Mouse (Mus musculus): ENCODE results near the gene Dmgdh. TPM values are rescaled to one million over a fixed set of nuclear protein-coding genes. Genes with fewer than 3 reads are reported as not detected.

The Dmgdh gene
- polyA plus RNA-seq, 1 experiment from 2014 or later: not detected

DNA sequence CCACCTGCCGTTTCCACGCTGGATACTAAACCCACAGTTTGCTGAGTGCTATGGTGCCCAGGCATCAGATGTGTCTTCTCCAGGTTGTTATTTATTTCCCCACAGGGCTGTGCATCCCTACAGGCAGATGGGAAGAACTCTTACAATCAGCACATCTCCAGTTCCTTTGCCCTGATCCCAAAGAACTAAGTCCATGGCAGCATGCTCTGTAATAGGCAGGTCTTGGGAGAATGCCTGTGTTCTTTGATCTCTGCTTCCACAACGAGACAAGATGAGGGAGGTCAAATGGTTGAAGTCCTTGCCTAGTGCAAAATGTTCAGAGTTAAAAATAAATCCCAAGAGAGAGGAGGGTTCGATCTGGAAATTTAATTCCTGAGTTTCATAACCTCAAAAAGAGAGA lies 34.6 kb upstream of the Dmgdh start:
- no peak overlapping the region for H3K9ac ChIP-seq (replicated peaks; ENCODE audit: low read depth)
- H3K4me3 ChIP-seq (ENCODE audit: low read depth, low read length): no peak overlapping the region
- H3K27me3 ChIP-seq (replicated peaks; ENCODE audit: insufficient read depth, low read length): no peaks in the 10 kb centered on the region
- no peak overlapping the region for H3K27ac ChIP-seq (ENCODE audit: low read length)
- DNase-seq (ENCODE audit: low spot score) (no peak), ATAC-seq (no peak)
- H3K9me3 ChIP-seq (ENCODE audit: low read length): no peaks in the 10 kb centered on the region
- TF ChIP-seq EP300 (IDR thresholded peaks at IDR 0.05) (no peak), CTCF (IDR thresholded peaks at IDR 0.05) (no peak)
- 57% methylated on average over 4 of the region's 4 CpGs for WGBS
- no peaks in the 10 kb centered on the region for H3K36me3 ChIP-seq (ENCODE audit: insufficient read depth, low read length)
- H3K4me2 ChIP-seq (replicated peaks; ENCODE audit: low read depth, low read length): no peak overlapping the region
- no peaks in the 10 kb centered on the region for H3K4me1 ChIP-seq (ENCODE audit: insufficient read depth, low read depth, low read length)

DNA sequence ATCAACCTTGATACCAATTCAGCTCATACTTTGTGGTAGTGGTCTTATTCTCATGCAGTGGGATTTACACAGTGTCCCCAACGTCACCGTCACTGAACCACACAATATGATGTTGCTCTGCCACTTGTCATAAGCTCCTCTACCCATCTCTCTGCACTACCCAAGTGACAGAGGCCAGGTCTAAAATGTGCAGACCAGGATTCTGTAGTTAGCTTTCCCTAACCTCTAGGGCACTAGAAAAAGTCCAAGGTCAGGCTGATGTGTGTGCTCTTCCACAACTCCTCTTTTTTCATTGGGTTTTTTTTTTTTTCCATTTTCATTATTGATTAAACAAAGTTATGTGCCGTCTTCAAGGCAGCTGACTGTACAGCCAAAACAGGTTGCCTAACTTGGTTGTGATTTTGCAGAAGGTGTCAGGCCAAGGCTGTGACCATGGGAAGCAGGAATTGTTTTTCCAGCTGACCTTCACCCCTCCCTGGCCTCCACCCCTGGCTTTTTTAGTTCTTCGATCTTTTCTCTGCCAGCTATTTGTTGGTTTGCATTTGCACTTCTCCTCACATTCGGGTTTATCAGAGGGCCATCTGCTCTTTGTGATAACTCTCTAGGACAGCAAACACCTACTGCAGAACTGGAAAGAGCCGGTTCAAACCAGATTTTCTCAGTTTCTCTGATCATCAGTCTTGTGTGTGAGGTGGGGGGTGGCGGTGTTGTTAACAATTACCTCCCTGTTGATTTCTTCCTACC lies 25.7 kb upstream of the Dmgdh start:
- Histone ChIP-seq H3K36me3 (ENCODE audit: insufficient read depth, low read length) (no peaks in the 10 kb centered on the region), H3K9me3 (ENCODE audit: low read length) (no peaks in the 10 kb centered on the region), H3K27me3 (replicated peaks; ENCODE audit: insufficient read depth, low read length) (no peaks in the 10 kb centered on the region), H3K9ac (replicated peaks; ENCODE audit: low read depth) (no peak overlapping the region), H3K27ac (ENCODE audit: low read length) (no peak overlapping the region), H3K4me3 (ENCODE audit: low read depth, low read length) (no peak overlapping the region), H3K4me1 (ENCODE audit: insufficient read depth, low read depth, low read length) (no peaks in the 10 kb centered on the region), H3K4me2 (replicated peaks; ENCODE audit: low read depth, low read length) (no peak overlapping the region)
- no peak for DNase-seq (ENCODE audit: low spot score)
- TF ChIP-seq CTCF (IDR thresholded peaks at IDR 0.05): no peak
- no peak for TF ChIP-seq EP300 (IDR thresholded peaks at IDR 0.05)
- no peak for ATAC-seq
- 53% methylated on average over 7 of the region's 7 CpGs for WGBS

- Histone ChIP-seq H3K27ac (ENCODE audit: low read length) (no peak overlapping the region), H3K9ac (replicated peaks; ENCODE audit: low read depth) (no peak overlapping the region), H3K27me3 (replicated peaks; ENCODE audit: insufficient read depth, low read length) (no peaks in the 10 kb centered on the region), H3K4me3 (ENCODE audit: low read depth, low read length) (no peak overlapping the region), H3K9me3 (ENCODE audit: low read length) (no peaks in the 10 kb centered on the region), H3K4me1 (ENCODE audit: insufficient read depth, low read depth, low read length) (no peaks in the 10 kb centered on the region), H3K36me3 (ENCODE audit: insufficient read depth, low read length) (no peaks in the 10 kb centered on the region), H3K4me2 (replicated peaks; ENCODE audit: low read depth, low read length) (no peak overlapping the region)
- 73% methylated on average over 6 of the region's 6 CpGs for WGBS
- ATAC-seq: no peak
- no peak for DNase-seq (ENCODE audit: low spot score)
- TF ChIP-seq EP300 (IDR thresholded peaks at IDR 0.05) (no peak), CTCF (IDR thresholded peaks at IDR 0.05) (no peak)
Observed at GRCm38 (mm10) chr13:93653382-93653781, 20.9 kb upstream of the Dmgdh start.

DNA sequence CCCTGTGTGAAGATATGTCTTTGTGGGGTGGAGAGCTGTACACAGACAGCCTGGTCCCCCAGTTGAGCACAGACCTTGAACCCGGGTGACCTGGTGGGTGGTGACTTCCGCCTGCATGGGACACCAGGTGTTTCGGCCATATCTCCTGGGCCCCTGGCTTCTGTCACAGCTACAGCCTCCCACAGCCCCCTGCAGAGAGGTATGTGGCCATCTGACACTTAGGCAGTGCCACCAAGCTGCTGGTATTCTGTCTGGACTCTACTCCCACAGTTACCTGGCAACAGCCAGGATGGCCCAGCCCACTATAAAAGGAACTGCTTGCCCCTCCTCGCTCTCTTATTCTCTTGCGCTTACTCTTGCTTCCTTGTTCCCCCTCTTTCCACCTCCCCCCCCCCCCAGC lies 16.3 kb upstream of the Dmgdh start:
- no peak for DNase-seq (ENCODE audit: low spot score)
- ATAC-seq: no peak
- TF ChIP-seq EP300 (IDR thresholded peaks at IDR 0.05) (no peak), CTCF (IDR thresholded peaks at IDR 0.05) (no peak)
- 72% methylated on average over 5 of the region's 5 CpGs for WGBS
- H3K27me3 ChIP-seq (replicated peaks; ENCODE audit: insufficient read depth, low read length): no peaks in the 10 kb centered on the region
- no peaks in the 10 kb centered on the region for H3K9me3 ChIP-seq (ENCODE audit: low read length)
- no peaks in the 10 kb centered on the region for H3K36me3 ChIP-seq (ENCODE audit: insufficient read depth, low read length)
- no peak overlapping the region for H3K4me3 ChIP-seq (ENCODE audit: low read depth, low read length)
- no peaks in the 10 kb centered on the region for H3K4me1 ChIP-seq (ENCODE audit: insufficient read depth, low read depth, low read length)
- H3K4me2 ChIP-seq (replicated peaks; ENCODE audit: low read depth, low read length): no peak overlapping the region
- H3K27ac ChIP-seq (ENCODE audit: low read length): no peak overlapping the region
- H3K9ac ChIP-seq (replicated peaks; ENCODE audit: low read depth): no peak overlapping the region

DNA sequence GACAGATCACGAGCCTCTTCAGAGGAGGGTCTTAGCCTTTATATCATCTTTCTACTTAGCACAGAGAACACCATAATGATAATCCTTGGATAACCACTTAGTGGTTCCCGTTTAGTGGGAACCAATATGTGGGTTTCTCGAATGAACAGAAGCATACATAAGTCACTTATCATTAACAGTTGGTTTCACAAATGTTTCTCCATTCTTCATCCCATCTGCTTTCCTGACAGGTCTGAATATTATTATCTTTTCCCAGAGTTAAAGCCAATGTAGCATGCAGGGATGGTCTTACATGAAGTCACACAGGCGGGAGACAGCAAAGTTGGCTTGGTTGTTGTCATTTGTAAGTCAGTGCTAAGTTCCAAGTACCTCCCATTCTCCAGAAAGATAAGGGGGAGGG lies 6.6 kb upstream of the Dmgdh start:
- ATAC-seq (no peak), DNase-seq (ENCODE audit: low spot score) (no peak)
- no peaks in the 10 kb centered on the region for H3K36me3 ChIP-seq (ENCODE audit: insufficient read depth, low read length)
- no peak overlapping the region for H3K9ac ChIP-seq (replicated peaks; ENCODE audit: low read depth)
- no peak overlapping the region for H3K4me2 ChIP-seq (replicated peaks; ENCODE audit: low read depth, low read length)
- H3K27me3 ChIP-seq (replicated peaks; ENCODE audit: insufficient read depth, low read length): no peaks in the 10 kb centered on the region
- no peaks in the 10 kb centered on the region for H3K9me3 ChIP-seq (ENCODE audit: low read length)
- H3K4me1 ChIP-seq (ENCODE audit: insufficient read depth, low read depth, low read length): no peaks in the 10 kb centered on the region
- 78% methylated on average over 4 of the region's 4 CpGs for WGBS
- H3K27ac ChIP-seq (ENCODE audit: low read length): no peak overlapping the region
- no peak for TF ChIP-seq EP300 (IDR thresholded peaks at IDR 0.05)
- TF ChIP-seq CTCF (IDR thresholded peaks at IDR 0.05): no peak
- no peak overlapping the region for H3K4me3 ChIP-seq (ENCODE audit: low read depth, low read length)

DNA sequence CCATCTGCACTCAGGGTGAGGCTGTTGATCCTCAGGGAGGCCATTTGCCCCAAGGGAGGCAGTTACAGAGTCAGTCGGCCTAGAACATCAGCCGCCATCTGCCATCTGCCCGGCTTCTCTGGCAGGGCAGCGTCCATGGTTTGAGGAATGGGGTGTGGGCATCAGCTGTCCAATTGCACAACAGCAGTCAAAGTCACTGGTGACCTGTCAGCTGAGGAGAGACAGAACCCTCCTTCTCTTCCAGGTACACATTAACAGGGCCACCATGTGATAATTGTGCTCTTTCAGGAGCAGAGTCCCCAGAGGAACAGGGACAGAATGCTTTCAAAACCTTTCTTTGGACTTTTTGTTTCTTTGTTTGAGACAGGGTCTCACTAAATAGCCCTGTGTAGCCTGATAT lies 1.9 kb upstream of the Dmgdh start:
- ATAC-seq (no peak), DNase-seq (ENCODE audit: low spot score) (no peak)
- TF ChIP-seq CTCF (IDR thresholded peaks at IDR 0.05): no peak
- TF ChIP-seq EP300 (IDR thresholded peaks at IDR 0.05): no peak
- Histone ChIP-seq H3K27me3 (replicated peaks; ENCODE audit: insufficient read depth, low read length) (0 out of 2 replicates have a peak, but pooled peaks cover 4% of the 10 kb centered on the region), H3K36me3 (ENCODE audit: insufficient read depth, low read length) (no peaks in the 10 kb centered on the region), H3K4me1 (ENCODE audit: insufficient read depth, low read depth, low read length) (no peaks in the 10 kb centered on the region), H3K4me2 (replicated peaks; ENCODE audit: low read depth, low read length) (no peak overlapping the region), H3K27ac (ENCODE audit: low read length) (no peak overlapping the region), H3K4me3 (ENCODE audit: low read depth, low read length) (no peak overlapping the region), H3K9ac (replicated peaks; ENCODE audit: low read depth) (no peak overlapping the region), H3K9me3 (ENCODE audit: low read length) (no peaks in the 10 kb centered on the region)
- WGBS: 69% methylated on average over 4 of the region's 4 CpGs

Data from lung, postnatal 0 days (tissue).